Mouse (Mus musculus) testis, adult 2 months (tissue): ENCODE data around the gene Itpr1.

ENCODE experiments used
- CTCF ChIP-seq: fragments of 200-500 bp; IDR thresholded peaks from 2 replicates; pipeline ENCODE4 v1.5.1; 2012; ENCODE audit warnings: low read depth, mild to moderate bottlenecking, inconsistent platforms, low read length, moderate library complexity; ENCODE audit not compliant: control insufficient read depth, insufficient read depth, insufficient replicate concordance
- POLR2A ChIP-seq: fragments of 200-500 bp; IDR thresholded peaks from 2 replicates; pipeline ENCODE4 v1.6.1; 2012; ENCODE audit warnings: low read depth, mild to moderate bottlenecking, inconsistent platforms, low read length, moderate library complexity; ENCODE audit not compliant: control insufficient read depth

DNA sequence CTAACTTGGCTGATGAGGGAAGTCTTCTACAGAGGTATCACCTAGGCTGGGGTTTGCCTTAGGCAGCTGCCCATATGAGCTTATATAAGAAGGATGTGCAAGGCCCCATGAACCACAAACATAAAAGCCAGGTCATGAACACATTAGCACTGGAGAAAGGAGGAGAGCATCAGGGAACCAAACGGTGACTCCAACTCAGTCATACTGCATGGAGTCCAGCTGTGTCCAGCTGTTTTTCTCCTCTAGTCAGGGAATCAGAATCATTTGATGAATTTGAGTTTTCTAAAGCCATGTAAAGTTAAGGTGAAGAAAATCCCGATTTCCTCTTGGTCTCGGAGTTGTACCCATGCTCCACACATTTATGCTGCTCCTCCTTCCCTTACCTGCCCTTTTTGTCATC, 69.7 kb downstream of the Itpr1 start:
- TF ChIP-seq CTCF, result no peak
- no peak for TF ChIP-seq POLR2A
